In the genomic region with DNA sequence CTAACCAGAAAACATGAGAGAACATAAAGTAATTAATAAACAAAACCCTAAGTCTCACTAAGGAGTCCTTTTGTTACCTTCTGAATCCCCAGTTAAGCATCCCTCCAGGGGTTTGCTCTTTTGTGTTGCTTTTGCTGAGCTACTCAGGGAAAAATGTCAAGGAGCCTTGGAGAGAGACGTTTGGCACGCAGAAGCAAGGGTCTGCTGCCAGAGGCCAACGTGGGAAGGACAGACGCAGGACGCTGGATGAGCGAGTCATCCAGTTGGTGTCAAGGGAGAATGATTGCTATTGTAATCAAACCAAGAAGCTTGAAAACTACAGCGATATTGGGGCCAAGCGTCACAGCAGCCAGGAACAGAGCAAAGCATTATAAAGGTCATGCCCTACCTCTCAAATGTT, we compare ENCODE assay signal across 11 mouse cellular contexts.
DNase-seq lines count a peak whose midpoint lies in the region; ATAC-seq and TF ChIP-seq lines count a peak whose summit lies in the region.
"Had no signal": no experiment of that assay in that cellular context is flagged by ENCODE, and none has a peak within 500 bp of the region (broad histone marks: within the 10 kb centered on the region; RNA-seq: fewer than 3 reads in every experiment).

No protein-coding gene starts in this region.

- intact Hi-C loops in heart, postnatal 36 days (cut with DNase I): no loop called here

- peak; percentile 19 for DNase-seq in embryo, embryonic 10.5 days (ENCODE audit: low spot score)
- no peak for DNase-seq in embryo, embryonic 9.5 days (ENCODE audit: extremely low spot score)
- DNase-seq in stomach, postnatal 0 days (ENCODE audit: low spot score): no peak
- peak; percentile 22 to 25 for DNase-seq in heart, postnatal 36 days
- no peak for DNase-seq in thymus, adult 2 months
- no peak for DNase-seq in ovary, postnatal 14 days (ENCODE audit: low spot score)
- DNase-seq: kidney, postnatal 36 days had no signal

- H3K9me3 ChIP-seq in stomach, embryonic 16.5 days (replicated peaks; ENCODE audit: control insufficient read depth, low read length): no peaks in the 10 kb centered on the region
- H3K9me3 ChIP-seq in stomach, postnatal 0 days (ENCODE audit: control insufficient read depth, low read length): no peaks in the 10 kb centered on the region
- no peaks in the 10 kb centered on the region for H3K9me3 ChIP-seq in neural tube, embryonic 15.5 days (replicated peaks)
- H3K9me3 ChIP-seq: limb, embryonic 13.5 days had no signal

- peak overlapping the region; percentile 25; the same call in 1 of the 2 replicates for H3K4me2 ChIP-seq in stomach, embryonic 16.5 days (ENCODE audit: low read depth, low read length)
- no peak overlapping the region for H3K4me2 ChIP-seq in stomach, postnatal 0 days (replicated peaks; ENCODE audit: low read depth)
- H3K4me2 ChIP-seq in neural tube, embryonic 15.5 days: no peak overlapping the region
- H3K4me2 ChIP-seq: limb, embryonic 13.5 days had no signal

- ATAC-seq in stomach, embryonic 16.5 days (ENCODE audit: insufficient read depth, low FRiP score): no peak
- ATAC-seq in stomach, postnatal 0 days (ENCODE audit: low FRiP score, low TSS enrichment): no peak
- ATAC-seq in neural tube, embryonic 15.5 days (ENCODE audit: low FRiP score): no peak
- ATAC-seq: hindbrain, embryonic 16.5 days had no signal

- peaks cover 11% of the 10 kb centered on the region for H3K4me1 ChIP-seq in stomach, embryonic 16.5 days (ENCODE audit: control insufficient read depth, insufficient read depth, low read length)
- 0 out of 2 replicates have a peak, but pooled peaks cover 5% of the 10 kb centered on the region for H3K4me1 ChIP-seq in stomach, postnatal 0 days (replicated peaks; ENCODE audit: control insufficient read depth, insufficient read depth)
- H3K4me1 ChIP-seq in thymus, adult 2 months (replicated peaks; ENCODE audit: control insufficient read depth, insufficient read depth, low read length): no peaks in the 10 kb centered on the region
- no peaks in the 10 kb centered on the region for H3K4me1 ChIP-seq in neural tube, embryonic 15.5 days

- no peak for TF ChIP-seq POLR2A in thymus, adult 2 months (IDR thresholded peaks at IDR 0.05; ENCODE audit: control insufficient read depth, extremely low read depth, insufficient read depth, low read length, poor library complexity)

- WGBS in stomach, embryonic 16.5 days: 19% methylated on average over 8 of the region's 8 CpGs
- WGBS in stomach, postnatal 0 days: 15% methylated on average over 8 of the region's 8 CpGs
- 76% methylated on average over 8 of the region's 8 CpGs for WGBS in thymus, adult 2 months
- 11% methylated on average over 8 of the region's 8 CpGs for WGBS in neural tube, embryonic 15.5 days

- no peak overlapping the region for H3K4me3 ChIP-seq in stomach, embryonic 16.5 days (replicated peaks; ENCODE audit: low read length)
- H3K4me3 ChIP-seq in stomach, postnatal 0 days (ENCODE audit: low read depth, low read length): no peak overlapping the region
- H3K4me3 ChIP-seq in thymus, adult 2 months (ENCODE audit: control insufficient read depth, insufficient read depth, low read length): no peak overlapping the region
- H3K4me3 ChIP-seq in neural tube, embryonic 15.5 days (replicated peaks): no peak overlapping the region
- H3K4me3 ChIP-seq: limb, embryonic 13.5 days had no signal

- peak overlapping the region; percentile 33 for H3K27ac ChIP-seq in stomach, embryonic 16.5 days (ENCODE audit: low read length)
- H3K27ac ChIP-seq in stomach, postnatal 0 days (replicated peaks): no peak overlapping the region
- no peak overlapping the region for H3K27ac ChIP-seq in thymus, adult 2 months (ENCODE audit: control insufficient read depth, insufficient read depth, low read length)
- H3K27ac ChIP-seq in neural tube, embryonic 15.5 days (replicated peaks): no peak overlapping the region
- H3K27ac ChIP-seq: limb, embryonic 13.5 days had no signal

- TF ChIP-seq EP300 in stomach, postnatal 0 days (optimal IDR thresholded peaks at IDR 0.05): no peak

- H3K9ac ChIP-seq in stomach, embryonic 16.5 days (ENCODE audit: low read length): no peak overlapping the region
- H3K9ac ChIP-seq in stomach, postnatal 0 days (ENCODE audit: low read length): no peak overlapping the region
- no peak overlapping the region for H3K9ac ChIP-seq in neural tube, embryonic 15.5 days (replicated peaks)
- H3K9ac ChIP-seq: limb, embryonic 13.5 days had no signal

- no peaks in the 10 kb centered on the region for H3K36me3 ChIP-seq in stomach, embryonic 16.5 days (ENCODE audit: control insufficient read depth, insufficient read depth, low read length)
- no peaks in the 10 kb centered on the region for H3K36me3 ChIP-seq in stomach, postnatal 0 days (ENCODE audit: control insufficient read depth, insufficient read depth, low read length)
- H3K36me3 ChIP-seq in thymus, adult 2 months (ENCODE audit: control insufficient read depth, insufficient read depth, low read length): no peaks in the 10 kb centered on the region
- no peaks in the 10 kb centered on the region for H3K36me3 ChIP-seq in neural tube, embryonic 15.5 days
- H3K36me3 ChIP-seq: limb, embryonic 13.5 days had no signal

- TF ChIP-seq CTCF in stomach, postnatal 0 days (IDR thresholded peaks at IDR 0.05; ENCODE audit: low read depth): no peak
- no peak for TF ChIP-seq CTCF in thymus, adult 2 months (IDR thresholded peaks at IDR 0.05; ENCODE audit: borderline replicate concordance, control insufficient read depth, extremely low read depth, insufficient read depth, low read length, poor library complexity)

- H3K27me3 ChIP-seq in stomach, embryonic 16.5 days (ENCODE audit: control insufficient read depth, insufficient read depth, low read length): no peaks in the 10 kb centered on the region
- H3K27me3 ChIP-seq in stomach, postnatal 0 days (ENCODE audit: control insufficient read depth, insufficient read depth, low read length): no peaks in the 10 kb centered on the region
- H3K27me3 ChIP-seq in thymus, adult 2 months (ENCODE audit: control insufficient read depth, insufficient read depth, low read length): no peaks in the 10 kb centered on the region
- no peaks in the 10 kb centered on the region for H3K27me3 ChIP-seq in neural tube, embryonic 15.5 days (replicated peaks)
- H3K27me3 ChIP-seq: limb, embryonic 13.5 days had no signal

Comparison
In these comparisons a context has a peak if more than half of its experiments do, and no peak if none do; other contexts are left out.
1. DNase-seq: peak in embryo, embryonic 10.5 days (single experiment) and heart, postnatal 36 days (2 of 2); none in embryo, embryonic 9.5 days (single experiment), stomach, postnatal 0 days (single experiment), thymus, adult 2 months (single experiment) and ovary, postnatal 14 days (single experiment).